Mouse (Mus musculus) stomach, embryonic 16.5 days (tissue): ENCODE measurements at regions not wholly inside any gene's neighbourhood (a gene's known extent, or its start where the extent isn't known, plus 50 kb on each side); places are given as distances from the start of the nearest gene placed in this dataset.

Experiments used
- ATAC-seq: fragments of 200-750 bp; cut with Nextera tagmentation; 2 replicates; pipeline ENCODE4 v1.8.0; 2017; ENCODE audit warnings: moderate number of reproducible peaks, moderate TSS enrichment; ENCODE audit not compliant: insufficient read depth, low FRiP score
- H3K27ac ChIP-seq: fragments of 300-500 bp; sonication (generic); 2 replicates; pipeline ENCODE4 v1.5.1; 2014; ENCODE audit warnings: low read length
- H3K27me3 ChIP-seq: fragments of 300-500 bp; sonication (generic); 2 replicates; pipeline ENCODE4 v1.6.1; 2014; ENCODE audit warnings: low read length, control low read depth, mixed read lengths; ENCODE audit not compliant: control insufficient read depth, insufficient read depth
- H3K36me3 ChIP-seq: fragments of 300-500 bp; sonication (generic); 2 replicates; pipeline ENCODE4 v1.6.1; 2014; ENCODE audit warnings: low read length; ENCODE audit not compliant: control insufficient read depth, insufficient read depth
- H3K4me1 ChIP-seq: fragments of 300-500 bp; sonication (generic); 2 replicates; pipeline ENCODE4 v1.6.1; 2014; ENCODE audit warnings: low read length, control low read depth, mixed read lengths; ENCODE audit not compliant: control insufficient read depth, insufficient read depth
- H3K4me2 ChIP-seq: fragments of 300-500 bp; sonication (generic); 2 replicates; pipeline ENCODE4 v1.6.1; 2014; ENCODE audit warnings: low read depth, low read length, mixed read lengths
- H3K4me3 ChIP-seq: fragments of 300-500 bp; sonication (generic); replicated peaks from 2 replicates; pipeline ENCODE4 v1.5.1; 2014; ENCODE audit warnings: mild to moderate bottlenecking, low read length
- H3K9ac ChIP-seq: fragments of 300-500 bp; sonication (generic); 2 replicates; pipeline ENCODE4 v1.6.1; 2014; ENCODE audit warnings: low read length
- H3K9me3 ChIP-seq: fragments of 300-500 bp; sonication (generic); replicated peaks from 2 replicates; pipeline ENCODE4 v1.6.1; 2016; ENCODE audit warnings: low read length, control low read depth; ENCODE audit not compliant: control insufficient read depth
- WGBS: fragments of 180-500 bp; shearing (Covaris S2); extraction: QIAGEN DNeasy Blood & Tissue Kit; methylation state at CpG from one replicate; pipeline ENCODE4 v1.1.7; 2014; 5-methylcytosine and 5-hydroxymethylcytosine counted together

DNA sequence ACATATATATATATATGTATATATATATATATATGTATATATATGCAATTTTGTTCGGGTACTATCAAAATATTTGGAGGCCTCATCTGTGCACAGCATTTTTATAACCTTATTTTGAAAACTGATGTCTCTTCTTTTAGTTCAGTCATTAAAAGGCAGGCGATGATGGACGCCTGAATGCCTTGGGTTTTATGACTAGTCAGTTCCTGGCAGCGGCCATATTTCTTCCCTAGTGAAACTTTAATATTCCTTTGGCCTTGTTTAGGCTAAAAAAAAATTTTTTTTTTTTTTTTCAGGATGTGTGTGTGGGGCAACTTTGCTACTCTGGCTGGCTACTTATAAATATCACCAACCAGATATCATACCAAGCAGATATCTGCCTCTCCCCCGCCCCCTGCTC is 78.0 kb upstream of the Arid5b start:
- H3K4me1 ChIP-seq, result peaks cover 20% of the 10 kb centered on the region
- H3K9ac ChIP-seq, result no peak overlapping the region
- H3K4me3 ChIP-seq, result no peak overlapping the region
- H3K27me3 ChIP-seq, result no peaks in the 10 kb centered on the region
- no peak overlapping the region for H3K4me2 ChIP-seq
- no peaks in the 10 kb centered on the region for H3K9me3 ChIP-seq
- no peak for ATAC-seq
- WGBS, result 84% methylated on average over 5 of the region's 5 CpGs
- no peaks in the 10 kb centered on the region for H3K36me3 ChIP-seq
- no peak overlapping the region for H3K27ac ChIP-seq

GRCm38 (mm10) chr10:68356093-68356485 is 77.5 kb upstream of the Arid5b start:
- ATAC-seq, result no peak
- Histone ChIP-seq H3K9me3 (no peaks in the 10 kb centered on the region), H3K4me3 (no peak overlapping the region), H3K27me3 (no peaks in the 10 kb centered on the region), H3K4me2 (peak overlapping the region; percentile 22), H3K27ac (peak overlapping the region; percentile 86), H3K36me3 (no peaks in the 10 kb centered on the region), H3K9ac (0 out of 2 replicates have a peak overlapping the region, but pooled peaks have one; percentile 7), H3K4me1 (peaks cover 16% of the 10 kb centered on the region)
- WGBS, result 16% methylated on average over 6 of the region's 6 CpGs

DNA sequence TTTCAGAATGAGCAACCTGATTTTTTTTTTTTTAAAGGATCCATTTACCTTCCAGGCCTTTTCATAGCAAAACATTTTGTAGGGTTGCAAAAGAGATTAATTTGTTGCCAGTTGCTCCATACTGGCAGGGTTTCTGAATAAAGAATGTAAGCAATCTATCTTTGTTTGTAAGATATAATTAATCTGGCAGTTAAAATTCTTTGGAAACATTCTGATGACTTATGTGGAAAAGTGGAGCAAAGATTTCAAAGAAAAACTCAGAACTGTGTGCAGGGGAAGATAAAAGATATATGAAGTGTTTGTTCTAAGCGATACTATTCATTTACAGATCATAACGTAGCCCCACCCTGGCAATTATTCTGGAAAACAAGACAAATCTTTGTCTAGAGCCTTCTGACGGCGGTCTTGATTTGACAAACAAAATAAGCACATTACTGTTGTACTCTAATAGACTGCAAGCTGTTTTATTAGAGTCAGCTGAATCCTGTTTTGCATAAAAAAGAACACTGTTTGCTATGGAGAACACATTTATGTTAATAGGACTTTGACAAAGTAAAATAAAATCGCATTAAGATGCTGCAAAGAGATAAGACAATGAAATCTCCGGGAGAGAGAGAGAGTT is 77.0 kb upstream of the Arid5b start:
- Histone ChIP-seq H3K27me3 (no peaks in the 10 kb centered on the region), H3K4me1 (peaks cover 16% of the 10 kb centered on the region), H3K9ac (0 out of 2 replicates have a peak overlapping the region, but pooled peaks have one; percentile 7), H3K36me3 (no peaks in the 10 kb centered on the region), H3K4me3 (no peak overlapping the region), H3K4me2 (peak overlapping the region; percentile 22), H3K27ac (peak overlapping the region; percentile 86), H3K9me3 (no peaks in the 10 kb centered on the region)
- ATAC-seq, result no peak
- 15% methylated on average over 6 of the region's 6 CpGs for WGBS

GRCm38 (mm10) chr10:68354335-68355231 is 76.0 kb upstream of the Arid5b start:
- Histone ChIP-seq H3K27me3 (no peaks in the 10 kb centered on the region), H3K9me3 (no peaks in the 10 kb centered on the region), H3K4me2 (peak overlapping the region; percentile 46), H3K9ac (no peak overlapping the region), H3K4me1 (peaks cover 16% of the 10 kb centered on the region), H3K27ac (peak overlapping the region; percentile 85), H3K36me3 (no peaks in the 10 kb centered on the region), H3K4me3 (no peak overlapping the region)
- ATAC-seq, result peak; percentile 83
- 9% methylated on average over 7 of the region's 8 CpGs for WGBS

- peak overlapping the region; percentile 46 for H3K4me2 ChIP-seq
- no peak for ATAC-seq
- no peaks in the 10 kb centered on the region for H3K27me3 ChIP-seq
- no peaks in the 10 kb centered on the region for H3K36me3 ChIP-seq
- peak overlapping the region; percentile 60 for H3K9ac ChIP-seq
- 34% methylated on average over 18 of the region's 18 CpGs for WGBS
- peak overlapping the region; percentile 82 for H3K27ac ChIP-seq
- H3K9me3 ChIP-seq, result no peaks in the 10 kb centered on the region
- peak overlapping the region; percentile 26 for H3K4me3 ChIP-seq
- H3K4me1 ChIP-seq, result peaks cover 16% of the 10 kb centered on the region
These were observed 75.2 kb upstream of the Arid5b start for GRCm38 (mm10) chr10:68353692-68354232.

- 61% methylated on average over 8 of the region's 8 CpGs for whole genome bisulfite sequencing
- peaks cover 16% of the 10 kb centered on the region for H3K4me1 ChIP-seq
- no peaks in the 10 kb centered on the region for H3K27me3 ChIP-seq
- no peaks in the 10 kb centered on the region for H3K36me3 ChIP-seq
- no peak overlapping the region; the same call in 1 of the 2 replicates for H3K27ac ChIP-seq
- no peak overlapping the region for H3K4me3 ChIP-seq
- no peak for ATAC-seq
- H3K9me3 ChIP-seq, result no peaks in the 10 kb centered on the region
- H3K9ac ChIP-seq, result no peak overlapping the region
- no peak overlapping the region for H3K4me2 ChIP-seq
These were observed 73.5 kb upstream of the Arid5b start for GRCm38 (mm10) chr10:68351841-68352555.

DNA sequence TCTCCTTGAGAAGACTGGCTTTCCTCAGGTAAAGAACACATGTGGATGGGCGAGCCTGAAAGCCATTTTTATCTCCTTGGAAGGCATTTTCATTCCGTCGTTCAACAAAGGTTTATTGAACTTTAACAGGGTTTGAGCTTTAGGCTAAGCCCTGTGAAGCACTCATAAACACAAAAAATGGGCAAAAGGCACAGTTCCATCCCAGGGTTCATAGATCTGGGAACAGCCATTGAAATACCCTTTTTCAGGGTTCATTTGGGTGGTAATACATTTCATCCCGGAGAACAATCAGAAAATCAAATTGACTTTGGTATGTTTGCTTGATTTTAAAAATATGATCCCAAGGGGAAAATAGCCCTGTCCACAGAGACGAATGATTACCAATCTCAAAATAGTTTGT is 72.9 kb upstream of the Arid5b start:
- Histone ChIP-seq H3K4me1 (peaks cover 16% of the 10 kb centered on the region), H3K36me3 (no peaks in the 10 kb centered on the region), H3K27ac (no peak overlapping the region), H3K27me3 (no peaks in the 10 kb centered on the region), H3K9me3 (no peaks in the 10 kb centered on the region), H3K4me2 (no peak overlapping the region), H3K9ac (no peak overlapping the region), H3K4me3 (no peak overlapping the region)
- ATAC-seq, result no peak
- 62% methylated on average over 5 of the region's 5 CpGs for WGBS

DNA sequence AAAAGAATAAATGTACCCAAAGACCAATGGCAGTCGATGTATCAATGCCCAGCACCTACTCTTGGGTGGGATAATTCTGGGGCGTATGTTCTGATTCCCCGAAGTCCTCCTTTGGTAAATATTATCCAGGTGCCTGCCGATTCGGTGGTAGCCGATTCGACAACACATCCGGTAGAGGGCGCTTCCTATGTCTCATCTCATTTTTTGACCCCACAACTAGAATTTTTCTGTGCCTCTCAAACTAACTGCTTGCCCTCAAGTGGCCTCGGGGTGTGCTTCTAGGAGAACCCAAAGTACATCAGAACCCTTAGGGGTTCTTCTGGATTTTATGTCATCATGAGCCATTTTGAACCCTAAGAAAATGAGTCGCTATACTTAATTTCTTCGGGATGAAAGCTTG is 72.3 kb upstream of the Arid5b start:
- Histone ChIP-seq H3K4me2 (no peak overlapping the region), H3K36me3 (no peaks in the 10 kb centered on the region), H3K4me1 (peaks cover 17% of the 10 kb centered on the region), H3K27ac (no peak overlapping the region), H3K9me3 (no peaks in the 10 kb centered on the region), H3K27me3 (no peaks in the 10 kb centered on the region), H3K9ac (no peak overlapping the region), H3K4me3 (no peak overlapping the region)
- no peak for ATAC-seq
- 88% methylated on average over 12 of the region's 12 CpGs for WGBS
